Mouse (Mus musculus): ENCODE results near the gene Entpd5. TPM values are rescaled to one million over a fixed set of nuclear protein-coding genes. Genes with fewer than 3 reads are reported as not detected.

Entpd5 gene
- polyA plus RNA-seq, 1 experiment from 2014 or later = 10.8 TPM

- Histone ChIP-seq H3K9ac (replicated peaks; ENCODE audit: low read depth) (no peak overlapping the region), H3K9me3 (ENCODE audit: low read length) (no peaks in the 10 kb centered on the region), H3K4me3 (ENCODE audit: low read depth, low read length) (no peak overlapping the region), H3K36me3 (ENCODE audit: insufficient read depth, low read length) (0 out of 2 replicates have a peak, but pooled peaks cover 3% of the 10 kb centered on the region), H3K27me3 (replicated peaks; ENCODE audit: insufficient read depth, low read length) (no peaks in the 10 kb centered on the region), H3K4me2 (replicated peaks; ENCODE audit: low read depth, low read length) (no peak overlapping the region), H3K27ac (ENCODE audit: low read length) (no peak overlapping the region), H3K4me1 (ENCODE audit: insufficient read depth, low read depth, low read length) (no peaks in the 10 kb centered on the region)
- TF ChIP-seq EP300 (IDR thresholded peaks at IDR 0.05) = no peak
- no peak for TF ChIP-seq CTCF (IDR thresholded peaks at IDR 0.05)
- WGBS = 82% methylated on average over 14 of the region's 14 CpGs
- no peak for ATAC-seq
- DNase-seq (ENCODE audit: low spot score) = no peak
Measured at GRCm38 (mm10) chr12:84396947-84397679, 11.7 kb downstream of the Entpd5 start.

- Histone ChIP-seq H3K9me3 (ENCODE audit: low read length) (no peaks in the 10 kb centered on the region), H3K4me1 (ENCODE audit: insufficient read depth, low read depth, low read length) (no peaks in the 10 kb centered on the region), H3K4me2 (replicated peaks; ENCODE audit: low read depth, low read length) (no peak overlapping the region), H3K36me3 (ENCODE audit: insufficient read depth, low read length) (0 out of 2 replicates have a peak, but pooled peaks cover 3% of the 10 kb centered on the region), H3K27ac (ENCODE audit: low read length) (no peak overlapping the region), H3K27me3 (replicated peaks; ENCODE audit: insufficient read depth, low read length) (no peaks in the 10 kb centered on the region), H3K9ac (replicated peaks; ENCODE audit: low read depth) (no peak overlapping the region), H3K4me3 (ENCODE audit: low read depth, low read length) (no peak overlapping the region)
- no peak for TF ChIP-seq CTCF (IDR thresholded peaks at IDR 0.05)
- no peak for TF ChIP-seq EP300 (IDR thresholded peaks at IDR 0.05)
- no peak for DNase-seq (ENCODE audit: low spot score)
- ATAC-seq = no peak
- WGBS = 87% methylated on average over 5 of the region's 5 CpGs
Measured at GRCm38 (mm10) chr12:84393847-84394246, 15.0 kb downstream of the Entpd5 start.

GRCm38 (mm10) chr12:84392681-84393080, 16.1 kb downstream of the Entpd5 start:
- H3K9ac ChIP-seq (replicated peaks; ENCODE audit: low read depth) = no peak overlapping the region
- DNase-seq (ENCODE audit: low spot score) (no peak), ATAC-seq (no peak)
- TF ChIP-seq EP300 (IDR thresholded peaks at IDR 0.05) = no peak
- no peak for TF ChIP-seq CTCF (IDR thresholded peaks at IDR 0.05)
- 0 out of 2 replicates have a peak, but pooled peaks cover 3% of the 10 kb centered on the region for H3K36me3 ChIP-seq (ENCODE audit: insufficient read depth, low read length)
- no peak overlapping the region for H3K4me2 ChIP-seq (replicated peaks; ENCODE audit: low read depth, low read length)
- no peaks in the 10 kb centered on the region for H3K9me3 ChIP-seq (ENCODE audit: low read length)
- H3K4me3 ChIP-seq (ENCODE audit: low read depth, low read length) = no peak overlapping the region
- H3K4me1 ChIP-seq (ENCODE audit: insufficient read depth, low read depth, low read length) = no peaks in the 10 kb centered on the region
- H3K27me3 ChIP-seq (replicated peaks; ENCODE audit: insufficient read depth, low read length) = no peaks in the 10 kb centered on the region
- WGBS = 95% methylated on average over 4 of the region's 4 CpGs
- no peak overlapping the region for H3K27ac ChIP-seq (ENCODE audit: low read length)

GRCm38 (mm10) chr12:84390336-84390735, 18.5 kb downstream of the Entpd5 start:
- no peak overlapping the region for H3K9ac ChIP-seq (replicated peaks; ENCODE audit: low read depth)
- no peaks in the 10 kb centered on the region for H3K36me3 ChIP-seq (ENCODE audit: insufficient read depth, low read length)
- no peak for TF ChIP-seq EP300 (IDR thresholded peaks at IDR 0.05)
- DNase-seq (ENCODE audit: low spot score) = no peak
- WGBS = 82% methylated on average over 6 of the region's 6 CpGs
- no peaks in the 10 kb centered on the region for H3K27me3 ChIP-seq (replicated peaks; ENCODE audit: insufficient read depth, low read length)
- no peak for ATAC-seq
- no peak overlapping the region for H3K4me2 ChIP-seq (replicated peaks; ENCODE audit: low read depth, low read length)
- no peak overlapping the region for H3K27ac ChIP-seq (ENCODE audit: low read length)
- no peak overlapping the region for H3K4me3 ChIP-seq (ENCODE audit: low read depth, low read length)
- H3K9me3 ChIP-seq (ENCODE audit: low read length) = no peaks in the 10 kb centered on the region
- H3K4me1 ChIP-seq (ENCODE audit: insufficient read depth, low read depth, low read length) = no peaks in the 10 kb centered on the region

GRCm38 (mm10) chr12:84388774-84389400, 19.9 kb downstream of the Entpd5 start:
- H3K9me3 ChIP-seq (ENCODE audit: low read length) = no peaks in the 10 kb centered on the region
- peak; percentile 42 for DNase-seq (ENCODE audit: low spot score)
- no peak overlapping the region for H3K9ac ChIP-seq (replicated peaks; ENCODE audit: low read depth)
- H3K4me2 ChIP-seq (replicated peaks; ENCODE audit: low read depth, low read length) = peak overlapping the region; percentile 21; the same call in 1 of the 2 replicates
- TF ChIP-seq EP300 (IDR thresholded peaks at IDR 0.05) (no peak), CTCF (IDR thresholded peaks at IDR 0.05) (no peak)
- no peak overlapping the region for H3K4me3 ChIP-seq (ENCODE audit: low read depth, low read length)
- no peaks in the 10 kb centered on the region for H3K36me3 ChIP-seq (ENCODE audit: insufficient read depth, low read length)
- H3K27me3 ChIP-seq (replicated peaks; ENCODE audit: insufficient read depth, low read length) = no peaks in the 10 kb centered on the region
- H3K27ac ChIP-seq (ENCODE audit: low read length) = no peak overlapping the region
- no peaks in the 10 kb centered on the region for H3K4me1 ChIP-seq (ENCODE audit: insufficient read depth, low read depth, low read length)
- ATAC-seq = no peak
- WGBS = 47% methylated on average over 14 of the region's 14 CpGs

GRCm38 (mm10) chr12:84388097-84388496, 20.7 kb downstream of the Entpd5 start:
- Histone ChIP-seq H3K4me3 (ENCODE audit: low read depth, low read length) (no peak overlapping the region), H3K27ac (ENCODE audit: low read length) (no peak overlapping the region), H3K27me3 (replicated peaks; ENCODE audit: insufficient read depth, low read length) (no peaks in the 10 kb centered on the region), H3K4me1 (ENCODE audit: insufficient read depth, low read depth, low read length) (no peaks in the 10 kb centered on the region), H3K36me3 (ENCODE audit: insufficient read depth, low read length) (no peaks in the 10 kb centered on the region), H3K9me3 (ENCODE audit: low read length) (no peaks in the 10 kb centered on the region), H3K9ac (replicated peaks; ENCODE audit: low read depth) (no peak overlapping the region), H3K4me2 (replicated peaks; ENCODE audit: low read depth, low read length) (no peak overlapping the region)
- DNase-seq (ENCODE audit: low spot score) (no peak), ATAC-seq (no peak; the same call in 1 of the 2 replicates)
- TF ChIP-seq CTCF (IDR thresholded peaks at IDR 0.05) = no peak
- no peak for TF ChIP-seq EP300 (IDR thresholded peaks at IDR 0.05)
- 81% methylated on average over 8 of the region's 8 CpGs for WGBS
